Mouse (Mus musculus): ENCODE measurements around the gene Abhd18. TPM values are rescaled to one million over a fixed set of nuclear protein-coding genes. Genes with fewer than 3 reads are reported as not detected.

The Abhd18 gene
- polyA plus RNA-seq, 1 experiment from 2014 or later, result 14.6 TPM

DNA sequence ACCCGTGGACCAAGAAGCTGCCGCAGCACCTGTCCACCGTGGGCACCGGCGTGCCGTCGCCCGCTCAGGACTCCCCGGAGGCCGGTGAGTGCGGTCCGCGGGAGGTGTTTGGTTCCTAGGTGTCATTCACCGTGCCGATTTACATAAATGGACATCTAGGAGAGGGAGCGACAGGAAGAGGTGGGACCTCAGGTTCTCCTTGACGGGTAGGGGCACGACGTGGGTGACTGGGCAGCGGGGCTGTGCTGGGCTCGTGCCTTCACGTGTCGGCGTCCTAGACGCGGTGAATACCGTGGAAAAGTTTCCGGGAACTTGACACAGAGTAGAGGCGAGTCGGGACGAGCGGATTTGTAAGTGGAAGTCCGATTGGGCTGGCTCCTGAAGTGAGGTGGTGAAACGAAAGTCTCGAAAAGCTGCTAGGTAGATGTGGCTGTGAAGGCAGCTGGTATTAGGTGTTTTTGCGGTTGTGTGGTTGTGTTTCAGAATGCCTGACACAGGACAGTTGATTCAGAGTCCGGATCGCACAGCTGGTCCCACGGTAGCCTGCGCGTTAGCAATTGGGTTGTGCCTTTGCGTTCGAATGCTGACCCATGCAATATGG, 103.9 kb downstream of the Abhd18 start:
- Histone ChIP-seq H3K36me3 (no peaks in the 10 kb centered on the region), H3K9ac (peak overlapping the region; percentile 98), H3K9me3 (replicated peaks) (no peaks in the 10 kb centered on the region), H3K4me3 (peak overlapping the region; percentile 99), H3K27ac (ENCODE audit: poor library complexity, severe bottlenecking) (peak overlapping the region; percentile 94), H3K4me1 (replicated peaks) (0 out of 2 replicates have a peak, but pooled peaks cover 3% of the 10 kb centered on the region), H3K4me2 (peak overlapping the region; percentile 99), H3K27me3 (replicated peaks) (0 out of 2 replicates have a peak, but pooled peaks cover 4% of the 10 kb centered on the region)
- no peak for ATAC-seq (ENCODE audit: insufficient number of reproducible peaks, low FRiP score)
- under 1% methylated on average over 43 of the region's 43 CpGs for WGBS

- no peak for ATAC-seq (ENCODE audit: insufficient number of reproducible peaks, low FRiP score)
- Histone ChIP-seq H3K9me3 (replicated peaks) (no peaks in the 10 kb centered on the region), H3K4me1 (replicated peaks) (0 out of 2 replicates have a peak, but pooled peaks cover 3% of the 10 kb centered on the region), H3K27me3 (replicated peaks) (0 out of 2 replicates have a peak, but pooled peaks cover 4% of the 10 kb centered on the region), H3K9ac (peak overlapping the region; percentile 98), H3K27ac (ENCODE audit: poor library complexity, severe bottlenecking) (no peak overlapping the region), H3K4me2 (peak overlapping the region; percentile 99), H3K36me3 (no peaks in the 10 kb centered on the region), H3K4me3 (peak overlapping the region; percentile 99)
- WGBS, result 10% methylated on average over 7 of the region's 7 CpGs
These were observed 104.6 kb downstream of the Abhd18 start for GRCm38 (mm10) chr3:40951365-40951764.

DNA sequence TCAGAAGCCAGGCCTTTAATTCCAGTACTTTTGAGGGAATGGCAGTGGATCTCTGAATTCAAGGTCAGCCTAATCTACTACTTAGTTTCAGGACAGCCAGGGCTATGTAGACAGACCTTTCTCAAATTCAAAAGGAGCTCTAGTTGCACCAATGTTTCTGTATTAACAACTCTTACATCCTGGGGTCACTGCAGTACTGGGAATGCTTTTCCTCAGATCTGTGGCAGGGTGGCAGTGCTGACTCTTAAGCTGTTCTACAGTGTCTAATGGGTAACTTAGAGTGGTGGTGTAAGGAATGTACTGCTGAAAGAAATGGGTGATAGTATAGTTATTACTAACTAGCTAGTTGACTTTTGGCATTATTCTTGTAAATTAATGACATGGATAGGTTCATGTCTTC, 105.8 kb downstream of the Abhd18 start:
- ATAC-seq (ENCODE audit: insufficient number of reproducible peaks, low FRiP score), result no peak
- Histone ChIP-seq H3K4me2 (no peak overlapping the region), H3K9me3 (replicated peaks) (no peaks in the 10 kb centered on the region), H3K9ac (no peak overlapping the region), H3K4me3 (no peak overlapping the region), H3K36me3 (no peaks in the 10 kb centered on the region), H3K27ac (ENCODE audit: poor library complexity, severe bottlenecking) (no peak overlapping the region), H3K27me3 (replicated peaks) (0 out of 2 replicates have a peak, but pooled peaks cover 4% of the 10 kb centered on the region), H3K4me1 (replicated peaks) (0 out of 2 replicates have a peak, but pooled peaks cover 3% of the 10 kb centered on the region)

- H3K4me3 ChIP-seq, result no peak overlapping the region
- H3K9ac ChIP-seq, result no peak overlapping the region
- no peak overlapping the region for H3K27ac ChIP-seq (ENCODE audit: poor library complexity, severe bottlenecking)
- no peak for ATAC-seq (ENCODE audit: insufficient number of reproducible peaks, low FRiP score)
- no peaks in the 10 kb centered on the region for H3K27me3 ChIP-seq (replicated peaks)
- 68% methylated on average over 1 of the region's 1 CpGs for WGBS
- H3K9me3 ChIP-seq (replicated peaks), result no peaks in the 10 kb centered on the region
- H3K4me2 ChIP-seq, result no peak overlapping the region
- 0 out of 2 replicates have a peak, but pooled peaks cover 3% of the 10 kb centered on the region for H3K4me1 ChIP-seq (replicated peaks)
- no peaks in the 10 kb centered on the region for H3K36me3 ChIP-seq
These were observed 108.0 kb downstream of the Abhd18 start for GRCm38 (mm10) chr3:40954792-40955191.

GRCm38 (mm10) chr3:40958831-40959230, 112.1 kb downstream of the Abhd18 start:
- Histone ChIP-seq H3K27me3 (replicated peaks) (no peaks in the 10 kb centered on the region), H3K4me2 (no peak overlapping the region), H3K4me3 (no peak overlapping the region), H3K36me3 (no peaks in the 10 kb centered on the region), H3K9me3 (replicated peaks) (no peaks in the 10 kb centered on the region), H3K4me1 (replicated peaks) (no peaks in the 10 kb centered on the region), H3K9ac (no peak overlapping the region), H3K27ac (ENCODE audit: poor library complexity, severe bottlenecking) (no peak overlapping the region)
- ATAC-seq (ENCODE audit: insufficient number of reproducible peaks, low FRiP score), result no peak

DNA sequence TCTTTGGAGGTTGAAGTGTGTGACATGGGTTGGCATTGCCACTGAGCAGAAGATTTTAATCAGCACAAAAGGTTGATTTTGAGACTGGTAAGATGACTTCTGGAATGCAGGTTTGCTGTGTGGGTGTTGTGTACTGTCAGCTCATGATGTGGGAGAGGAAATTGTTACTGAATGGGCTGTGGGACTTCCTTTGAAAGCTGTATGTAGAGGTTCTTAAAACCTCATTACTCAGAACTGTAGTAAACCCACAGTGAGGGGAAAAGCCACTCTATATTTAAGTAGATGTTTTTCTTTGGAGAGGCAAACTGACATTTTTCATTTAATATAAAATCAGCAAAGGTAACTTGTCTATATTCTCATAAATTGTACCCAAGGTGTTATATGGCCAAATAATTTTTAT, 134.0 kb downstream of the Abhd18 start:
- Histone ChIP-seq H3K36me3 (no peaks in the 10 kb centered on the region), H3K4me1 (replicated peaks) (no peaks in the 10 kb centered on the region), H3K4me2 (no peak overlapping the region), H3K9me3 (replicated peaks) (no peaks in the 10 kb centered on the region), H3K4me3 (no peak overlapping the region), H3K9ac (no peak overlapping the region), H3K27ac (ENCODE audit: poor library complexity, severe bottlenecking) (no peak overlapping the region), H3K27me3 (replicated peaks) (no peaks in the 10 kb centered on the region)
- ATAC-seq (ENCODE audit: insufficient number of reproducible peaks, low FRiP score), result no peak

GRCm38 (mm10) chr3:40987539-40987938, 140.8 kb downstream of the Abhd18 start:
- 67% methylated on average over 5 of the region's 5 CpGs for WGBS
- Histone ChIP-seq H3K9me3 (replicated peaks) (no peaks in the 10 kb centered on the region), H3K27ac (ENCODE audit: poor library complexity, severe bottlenecking) (no peak overlapping the region), H3K4me3 (no peak overlapping the region), H3K4me2 (no peak overlapping the region), H3K27me3 (replicated peaks) (no peaks in the 10 kb centered on the region), H3K9ac (no peak overlapping the region), H3K36me3 (no peaks in the 10 kb centered on the region), H3K4me1 (replicated peaks) (no peaks in the 10 kb centered on the region)
- ATAC-seq (ENCODE audit: insufficient number of reproducible peaks, low FRiP score), result no peak

Other genes starting within 250 kb of the Abhd18 start
- 0.51 and 0.74 TPM in 2 replicates for gene Slc25a31, start 138.1 kb upstream of the Abhd18 start, polyA plus RNA-seq (2016; fragmentation: Nextera tagmentation; extraction: Ambion mirVana)
- 36.9 and 38.7 TPM in 2 replicates for gene Hspa4l, start 102.5 kb upstream of the Abhd18 start, polyA plus RNA-seq (2016; fragmentation: Nextera tagmentation; extraction: Ambion mirVana)
- 47.4 and 47.9 TPM in 2 replicates for gene Plk4, start 47.0 kb upstream of the Abhd18 start, polyA plus RNA-seq (2016; fragmentation: Nextera tagmentation; extraction: Ambion mirVana)
- gene Mfsd8, start 84 bp upstream of the Abhd18 start, polyA plus RNA-seq (2016; fragmentation: Nextera tagmentation; extraction: Ambion mirVana), result 5.3 and 6.4 TPM in 2 replicates
- 0.11 and 0.41 TPM in 2 replicates for gene 1700034I23Rik, start 55.6 kb downstream of the Abhd18 start, polyA plus RNA-seq (2016; fragmentation: Nextera tagmentation; extraction: Ambion mirVana)
- 10.6 and 12.1 TPM in 2 replicates for gene Larp1b, start 102.9 kb downstream of the Abhd18 start, polyA plus RNA-seq (2016; fragmentation: Nextera tagmentation; extraction: Ambion mirVana)
- 56.4 and 59.2 TPM in 2 replicates for gene Pgrmc2, start 236.1 kb downstream of the Abhd18 start, polyA plus RNA-seq (2016; fragmentation: Nextera tagmentation; extraction: Ambion mirVana)

Data from heart, embryonic 12.5 days (tissue).